Mouse (Mus musculus) stomach, postnatal 0 days (tissue): ENCODE measurements around the gene Spp1. TPM values are rescaled to one million over a fixed set of nuclear protein-coding genes. Genes with fewer than 3 reads are reported as not detected.

Experiments
- ATAC-seq: fragments of 200-750 bp; cut with Nextera tagmentation; 2 replicates; pipeline ENCODE4 v1.8.0; 2017; ENCODE audit not compliant: low FRiP score, low TSS enrichment
- DNase-seq: peaks from one replicate; pipeline ENCODE4 v3.0.0-alpha.2; 2016; ENCODE audit warnings: low spot score
- H3K27ac ChIP-seq: fragments of 300-500 bp; sonication (generic); replicated peaks from 2 replicates; pipeline ENCODE4 v1.5.1; 2014; ENCODE audit warnings: mild to moderate bottlenecking, control low read depth
- H3K27me3 ChIP-seq: fragments of 300-500 bp; sonication (generic); 2 replicates; pipeline ENCODE4 v1.6.1; 2014; ENCODE audit warnings: low read length; ENCODE audit not compliant: control insufficient read depth, insufficient read depth
- H3K36me3 ChIP-seq: fragments of 300-500 bp; sonication (generic); 2 replicates; pipeline ENCODE4 v1.6.1; 2014; ENCODE audit warnings: low read length, mixed read lengths; ENCODE audit not compliant: control insufficient read depth, insufficient read depth
- H3K4me1 ChIP-seq: fragments of 300-500 bp; sonication (generic); replicated peaks from 2 replicates; pipeline ENCODE4 v1.6.1; 2014; ENCODE audit warnings: antibody characterized with exemption; ENCODE audit not compliant: control insufficient read depth, insufficient read depth
- H3K4me2 ChIP-seq: fragments of 300-500 bp; sonication (generic); replicated peaks from 2 replicates; pipeline ENCODE4 v1.6.1; 2014; ENCODE audit warnings: low read depth, mild to moderate bottlenecking, control low read depth, moderate library complexity
- H3K4me3 ChIP-seq: fragments of 300-500 bp; sonication (generic); 2 replicates; pipeline ENCODE4 v1.5.1; 2014; ENCODE audit warnings: low read depth, low read length, control low read depth
- H3K9ac ChIP-seq: fragments of 300-500 bp; sonication (generic); 2 replicates; pipeline ENCODE4 v1.6.1; 2014; ENCODE audit warnings: mild to moderate bottlenecking, low read length, control low read depth, mixed read lengths
- H3K9me3 ChIP-seq: fragments of 300-500 bp; sonication (generic); 2 replicates; pipeline ENCODE4 v1.6.1; 2016; ENCODE audit warnings: low read length; ENCODE audit not compliant: control insufficient read depth
- CTCF ChIP-seq: IDR thresholded peaks from 2 replicates; pipeline ENCODE4 v1.5.1; 2016; ENCODE audit warnings: antibody characterized with exemption, low read depth, mild to moderate bottlenecking, moderate library complexity
- EP300 ChIP-seq: optimal IDR thresholded peaks from 2 replicates; pipeline ENCODE3; 2016; ENCODE audit warnings: antibody characterized with exemption
- WGBS: fragments of 180-500 bp; shearing (Covaris S2); extraction: QIAGEN DNeasy Blood & Tissue Kit; methylation state at CpG from one replicate; pipeline ENCODE4 v1.1.7; 2014; 5-methylcytosine and 5-hydroxymethylcytosine counted together
- polyA plus RNA-seq: library from polyadenylated mRNA; unstranded; fragments of >200 nt; fragmentation: Nextera tagmentation; extraction: Ambion mirVana; gene quantifications from 2 replicates; pipeline ENCODE4 v1.2.1, GENCODE M21; 2015

The Spp1 gene
- polyA plus RNA-seq, 1 experiment from 2014 or later = 233 TPM

GRCm38 (mm10) chr5:104398001-104398400 is 36.9 kb upstream of the Spp1 start:
- H3K27ac ChIP-seq = no peak overlapping the region
- WGBS = 79% methylated on average over 1 of the region's 1 CpGs

GRCm38 (mm10) chr5:104399291-104399950 is 35.5 kb upstream of the Spp1 start:
- H3K4me2 ChIP-seq = no peak overlapping the region
- H3K9me3 ChIP-seq = no peaks in the 10 kb centered on the region
- H3K9ac ChIP-seq = no peak overlapping the region
- ATAC-seq (0 out of 2 replicates have a peak, but pooled peaks have one; percentile 15), DNase-seq (peak; percentile 22)
- no peak for TF ChIP-seq EP300
- no peak for TF ChIP-seq CTCF
- 29% methylated on average over 9 of the region's 9 CpGs for WGBS
- no peaks in the 10 kb centered on the region for H3K4me1 ChIP-seq
- H3K27me3 ChIP-seq = no peaks in the 10 kb centered on the region
- H3K36me3 ChIP-seq = no peaks in the 10 kb centered on the region
- H3K27ac ChIP-seq = no peak overlapping the region
- H3K4me3 ChIP-seq = no peak overlapping the region

More at GRCm38 (mm10) chr5:104398001-104398400, 36.9 kb upstream of the Spp1 start:
- no peak for ATAC-seq
- no peaks in the 10 kb centered on the region for H3K4me1 ChIP-seq
- H3K9ac ChIP-seq = no peak overlapping the region
- no peak overlapping the region for H3K4me2 ChIP-seq
- H3K27me3 ChIP-seq = no peaks in the 10 kb centered on the region
- TF ChIP-seq CTCF = no peak
- TF ChIP-seq EP300 = no peak
- DNase-seq = no peak
- H3K36me3 ChIP-seq = no peaks in the 10 kb centered on the region
- no peak overlapping the region for H3K4me3 ChIP-seq
- no peaks in the 10 kb centered on the region for H3K9me3 ChIP-seq

GRCm38 (mm10) chr5:104399970-104400369 is 34.9 kb upstream of the Spp1 start:
- Histone ChIP-seq H3K27me3 (no peaks in the 10 kb centered on the region), H3K9me3 (no peaks in the 10 kb centered on the region), H3K4me3 (no peak overlapping the region), H3K27ac (no peak overlapping the region), H3K9ac (no peak overlapping the region), H3K4me1 (no peaks in the 10 kb centered on the region), H3K36me3 (no peaks in the 10 kb centered on the region), H3K4me2 (no peak overlapping the region)
- ATAC-seq (no peak), DNase-seq (no peak)
- no peak for TF ChIP-seq CTCF
- 16% methylated on average over 1 of the region's 1 CpGs for WGBS

- Histone ChIP-seq H3K9ac (no peak overlapping the region), H3K4me1 (no peaks in the 10 kb centered on the region), H3K4me2 (no peak overlapping the region), H3K36me3 (no peaks in the 10 kb centered on the region), H3K27me3 (no peaks in the 10 kb centered on the region), H3K9me3 (no peaks in the 10 kb centered on the region), H3K27ac (no peak overlapping the region), H3K4me3 (no peak overlapping the region)
- TF ChIP-seq CTCF (no peak), EP300 (no peak)
- DNase-seq (no peak), ATAC-seq (no peak)
- WGBS = 62% methylated on average over 3 of the region's 3 CpGs
Measured at GRCm38 (mm10) chr5:104402651-104403050, 32.3 kb upstream of the Spp1 start.

GRCm38 (mm10) chr5:104403351-104403750 is 31.6 kb upstream of the Spp1 start:
- ATAC-seq (no peak), DNase-seq (no peak)
- TF ChIP-seq EP300 (no peak), CTCF (no peak)
- no peaks in the 10 kb centered on the region for H3K27me3 ChIP-seq
- no peaks in the 10 kb centered on the region for H3K36me3 ChIP-seq
- no peak overlapping the region for H3K4me2 ChIP-seq
- no peak overlapping the region for H3K9ac ChIP-seq
- 65% methylated on average over 3 of the region's 3 CpGs for WGBS
- no peak overlapping the region for H3K4me3 ChIP-seq
- no peaks in the 10 kb centered on the region for H3K9me3 ChIP-seq
- no peaks in the 10 kb centered on the region for H3K4me1 ChIP-seq
- H3K27ac ChIP-seq = no peak overlapping the region

GRCm38 (mm10) chr5:104404551-104404950 is 30.4 kb upstream of the Spp1 start:
- DNase-seq (no peak), ATAC-seq (no peak)
- Histone ChIP-seq H3K27me3 (no peaks in the 10 kb centered on the region), H3K27ac (no peak overlapping the region), H3K4me3 (no peak overlapping the region), H3K9me3 (no peaks in the 10 kb centered on the region), H3K4me1 (no peaks in the 10 kb centered on the region), H3K36me3 (no peaks in the 10 kb centered on the region), H3K9ac (no peak overlapping the region), H3K4me2 (no peak overlapping the region)
- TF ChIP-seq CTCF = no peak
- no peak for TF ChIP-seq EP300
- WGBS = 78% methylated on average over 7 of the region's 7 CpGs
